Mouse (Mus musculus) neural tube, embryonic 11.5 days (tissue): ENCODE results near the gene Ap1s2. TPM values are rescaled to one million over a fixed set of nuclear protein-coding genes. Genes with fewer than 3 reads are reported as not detected.

Experiments
- ATAC-seq: fragments of 200-750 bp; cut with Nextera tagmentation; 2 replicates; pipeline ENCODE4 v1.8.0; 2017; ENCODE audit warnings: moderate number of reproducible peaks, mild to moderate bottlenecking, moderate TSS enrichment, moderate library complexity; ENCODE audit not compliant: insufficient read depth, low FRiP score, low TSS enrichment
- DNase-seq: peaks from one replicate; pipeline ENCODE4 v3.0.0-alpha.2; 2015; ENCODE audit warnings: low spot score
- H3K27ac ChIP-seq: fragments of 300-500 bp; sonication (generic); 2 replicates; pipeline ENCODE4 v1.5.1; 2014; ENCODE audit warnings: low read depth, mild to moderate bottlenecking, low read length
- H3K27me3 ChIP-seq: fragments of 300-500 bp; sonication (generic); 2 replicates; pipeline ENCODE4 v1.6.1; 2014; ENCODE audit warnings: mild to moderate bottlenecking, low read length, mixed read lengths; ENCODE audit not compliant: control insufficient read depth, insufficient read depth
- H3K36me3 ChIP-seq: fragments of 300-500 bp; sonication (generic); 2 replicates; pipeline ENCODE4 v1.6.1; 2014; ENCODE audit warnings: mild to moderate bottlenecking, low read length, moderate library complexity, mixed read lengths; ENCODE audit not compliant: control insufficient read depth, insufficient read depth
- H3K4me1 ChIP-seq: fragments of 300-500 bp; sonication (generic); 2 replicates; pipeline ENCODE4 v1.6.1; 2014; ENCODE audit warnings: low read length, mixed read lengths; ENCODE audit not compliant: control insufficient read depth, insufficient read depth
- H3K4me2 ChIP-seq: fragments of 300-500 bp; sonication (generic); 2 replicates; pipeline ENCODE4 v1.6.1; 2014; ENCODE audit warnings: low read depth, mild to moderate bottlenecking, moderate library complexity
- H3K4me3 ChIP-seq: fragments of 300-500 bp; sonication (generic); 2 replicates; pipeline ENCODE4 v1.5.1; 2014; ENCODE audit warnings: low read depth, low read length
- H3K9ac ChIP-seq: fragments of 300-500 bp; sonication (generic); 2 replicates; pipeline ENCODE4 v1.6.1; 2014; ENCODE audit warnings: mild to moderate bottlenecking, low read length
- H3K9me3 ChIP-seq: fragments of 300-500 bp; sonication (generic); 2 replicates; pipeline ENCODE4 v1.6.1; 2016; ENCODE audit warnings: low read length; ENCODE audit not compliant: control insufficient read depth
- WGBS: fragments of 180-500 bp; shearing (Covaris S2); extraction: QIAGEN DNeasy Blood & Tissue Kit; methylation state at CpG from one replicate; pipeline ENCODE4 v1.1.7; 2014; 5-methylcytosine and 5-hydroxymethylcytosine counted together
- polyA plus RNA-seq: library from polyadenylated mRNA; unstranded; fragments of >200 nt; fragmentation: Nextera tagmentation; extraction: Ambion mirVana; gene quantifications from 2 replicates; pipeline ENCODE4 v1.2.1, GENCODE M21; 2014

Gene Ap1s2
- polyA plus RNA-seq, 1 experiment from 2014 or later = 46.3 TPM

DNA sequence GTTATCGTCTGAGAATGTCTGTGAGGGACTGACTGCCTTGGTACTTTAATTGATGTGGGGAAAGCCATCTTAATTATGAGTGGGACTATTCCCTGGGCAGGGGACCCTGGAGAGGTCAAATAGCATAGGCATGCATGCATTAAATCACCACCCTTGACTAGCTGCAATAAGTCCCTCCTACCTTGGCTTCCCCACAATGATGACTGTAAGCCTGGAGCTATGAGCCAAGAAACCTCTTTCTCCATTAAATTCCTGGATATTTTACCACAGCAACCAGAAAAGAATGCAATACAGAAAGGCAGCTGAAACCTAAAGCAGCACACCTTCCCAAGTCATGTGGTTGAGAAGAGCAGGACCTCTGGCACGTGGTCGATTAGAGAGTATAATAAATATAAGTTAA lies 35.6 kb downstream of the Ap1s2 start:
- Histone ChIP-seq H3K4me1 (no peaks in the 10 kb centered on the region), H3K27me3 (no peaks in the 10 kb centered on the region), H3K4me3 (no peak overlapping the region), H3K9me3 (no peaks in the 10 kb centered on the region), H3K36me3 (no peaks in the 10 kb centered on the region), H3K9ac (no peak overlapping the region), H3K4me2 (no peak overlapping the region), H3K27ac (no peak overlapping the region)
- 91% methylated on average over 3 of the region's 3 CpGs for WGBS
- DNase-seq (no peak), ATAC-seq (no peak)

DNA sequence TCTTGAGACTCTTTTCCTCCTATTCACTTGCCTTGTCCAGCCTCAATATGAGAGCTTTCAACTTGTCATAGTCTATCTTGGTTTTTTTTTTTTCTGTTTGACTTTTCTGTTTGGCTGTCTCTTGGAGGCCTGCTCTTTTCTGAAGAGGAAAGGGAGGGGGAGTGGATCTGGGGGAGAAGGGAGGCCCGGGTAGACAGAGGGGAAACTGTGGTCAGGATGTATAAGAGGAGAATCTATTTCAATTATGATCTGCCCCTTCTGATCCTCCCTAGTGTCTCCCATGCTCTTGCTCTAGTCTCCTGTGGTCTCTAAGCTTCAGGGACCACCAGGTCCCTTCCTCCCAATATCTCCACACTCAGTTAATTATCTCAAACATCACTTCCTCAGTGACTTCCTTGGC lies 42.8 kb downstream of the Ap1s2 start:
- Histone ChIP-seq H3K4me1 (no peaks in the 10 kb centered on the region), H3K9ac (no peak overlapping the region), H3K27ac (no peak overlapping the region), H3K36me3 (no peaks in the 10 kb centered on the region), H3K4me3 (no peak overlapping the region), H3K4me2 (no peak overlapping the region), H3K9me3 (no peaks in the 10 kb centered on the region), H3K27me3 (no peaks in the 10 kb centered on the region)
- ATAC-seq = no peak
- 89% methylated on average over 1 of the region's 1 CpGs for WGBS
- DNase-seq = no peak

DNA sequence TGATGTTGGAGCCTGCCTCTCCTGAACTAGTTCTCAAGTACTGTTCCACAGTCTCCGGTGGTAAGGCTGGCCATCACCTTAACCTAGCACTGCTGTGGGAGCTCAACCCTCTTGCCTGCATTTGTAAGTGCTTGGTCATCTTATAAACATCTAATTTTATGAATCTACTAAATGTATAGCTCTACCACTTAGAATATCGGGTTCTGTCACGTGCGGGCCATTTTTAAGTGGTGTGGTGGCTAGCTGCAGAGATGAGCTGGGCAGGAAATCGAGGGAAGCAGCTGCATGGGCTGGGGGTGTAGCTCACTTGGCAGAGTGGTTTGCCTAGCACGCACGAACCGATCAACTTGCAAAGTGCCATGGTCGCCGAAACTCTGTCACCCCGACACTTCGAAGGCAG lies 48.6 kb downstream of the Ap1s2 start:
- Histone ChIP-seq H3K27me3 (no peaks in the 10 kb centered on the region), H3K9me3 (no peaks in the 10 kb centered on the region), H3K4me1 (no peaks in the 10 kb centered on the region), H3K4me2 (peak overlapping the region; percentile 49), H3K27ac (peak overlapping the region; percentile 79; the same call in 1 of the 2 replicates), H3K36me3 (no peaks in the 10 kb centered on the region), H3K4me3 (peak overlapping the region; percentile 53), H3K9ac (peak overlapping the region; percentile 69)
- WGBS = 36% methylated on average over 12 of the region's 12 CpGs
- ATAC-seq = peak; percentile 1; the same call in 1 of the 2 replicates
- no peak for DNase-seq

DNA sequence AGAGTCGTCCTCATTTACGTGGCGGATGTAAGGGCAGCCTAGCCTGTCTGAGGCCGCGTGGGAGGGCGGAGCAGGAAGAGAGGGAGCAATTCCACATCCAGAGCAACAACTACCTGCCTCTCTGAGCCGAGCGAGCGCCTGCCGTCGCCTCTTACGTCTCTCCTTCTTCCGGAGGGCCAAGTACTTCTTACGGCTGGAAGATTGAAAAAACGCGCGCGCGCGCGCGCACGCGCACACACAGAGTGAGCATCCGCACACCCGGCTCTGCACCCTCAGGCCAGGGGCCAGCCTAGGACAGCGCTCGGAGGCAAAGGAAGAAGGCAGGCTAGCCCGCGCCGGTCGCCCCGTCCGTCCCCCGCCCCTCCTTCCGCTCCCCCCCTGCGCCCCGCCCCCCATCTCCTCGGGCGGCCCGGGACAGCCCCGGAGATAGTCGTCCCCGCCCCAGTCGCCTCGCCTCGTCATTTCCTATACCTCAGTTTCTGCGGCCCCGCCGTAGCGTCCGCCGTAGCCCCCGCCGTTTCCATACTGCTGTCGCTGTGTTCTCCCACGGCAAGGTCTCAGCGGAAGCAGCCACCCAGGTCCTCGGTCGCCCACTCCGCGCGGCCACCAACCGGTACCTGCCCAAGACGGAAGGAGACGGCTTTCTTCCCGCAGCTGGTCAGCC lies 49.1 kb downstream of the Ap1s2 start:
- Histone ChIP-seq H3K4me1 (no peaks in the 10 kb centered on the region), H3K9me3 (no peaks in the 10 kb centered on the region), H3K4me2 (peak overlapping the region; percentile 49), H3K9ac (peak overlapping the region; percentile 69), H3K27ac (peak overlapping the region; percentile 79), H3K27me3 (no peaks in the 10 kb centered on the region), H3K36me3 (no peaks in the 10 kb centered on the region), H3K4me3 (peak overlapping the region; percentile 53)
- 14% methylated on average over 34 of the region's 67 CpGs for WGBS
- DNase-seq = peak; percentile 77
- ATAC-seq = peak; percentile 95

DNA sequence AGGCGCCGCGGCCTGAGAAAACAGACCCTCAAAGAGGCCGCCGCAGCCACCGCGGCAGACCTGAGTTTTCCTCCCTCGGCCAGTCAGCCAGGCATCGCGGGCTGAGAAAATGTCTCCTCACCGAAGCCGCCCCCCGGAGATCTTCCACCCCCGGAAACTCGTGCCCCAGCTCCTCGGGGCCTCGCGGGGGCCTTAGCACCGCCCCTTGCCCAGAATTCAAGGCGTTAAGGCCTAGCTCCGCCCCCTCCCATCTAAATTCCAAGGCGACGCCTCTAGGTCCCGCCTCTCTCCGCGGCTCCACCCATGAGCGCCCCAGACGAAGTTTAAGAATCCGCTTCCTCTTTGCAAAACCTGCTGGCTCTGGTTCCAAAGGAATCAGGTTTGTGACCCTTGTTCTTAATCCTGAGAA lies 49.7 kb downstream of the Ap1s2 start, which contains the start of gene Zrsr2:
TSS of gene Zrsr2 (minus strand) at position 195 of the 409 bp plus-strand sequence.
- 6% methylated on average over 23 of the region's 29 CpGs for WGBS
- H3K27me3 ChIP-seq = no peaks in the 10 kb centered on the region
- peak; percentile 96 for ATAC-seq

DNA sequence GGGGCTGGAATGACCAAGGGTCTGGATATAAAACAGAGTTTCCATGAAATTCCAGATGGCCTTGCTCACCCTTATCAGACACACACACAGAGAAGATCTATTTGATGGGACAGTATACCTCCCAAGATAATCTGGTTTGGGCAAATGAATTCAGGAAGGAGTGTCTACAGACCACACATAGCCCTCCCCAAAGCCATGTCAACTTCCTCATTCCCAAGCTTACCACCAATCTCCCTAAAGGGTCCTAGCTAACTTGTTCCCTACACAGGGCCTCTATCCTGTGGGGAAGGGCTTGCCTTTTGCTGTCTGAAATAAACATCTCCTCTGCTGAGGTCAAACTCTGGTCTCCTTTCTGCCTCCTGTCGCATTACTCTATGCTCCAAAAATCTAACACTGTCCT lies 72.3 kb downstream of the Ap1s2 start:
- no peaks in the 10 kb centered on the region for H3K9me3 ChIP-seq
- no peak overlapping the region for H3K9ac ChIP-seq
- ATAC-seq = no peak
- no peaks in the 10 kb centered on the region for H3K36me3 ChIP-seq
- no peak overlapping the region for H3K4me3 ChIP-seq
- no peak overlapping the region for H3K27ac ChIP-seq
- 97% methylated on average over 1 of the region's 1 CpGs for WGBS
- H3K27me3 ChIP-seq = no peaks in the 10 kb centered on the region; the same call in 1 of the 2 replicates
- H3K4me1 ChIP-seq = no peaks in the 10 kb centered on the region
- no peak for DNase-seq
- no peak overlapping the region for H3K4me2 ChIP-seq

More for the DNA sequence above, 49.7 kb downstream of the Ap1s2 start, which contains the start of gene Zrsr2:
- Histone ChIP-seq H3K4me2 (peak within 1 kb of the TSS; percentile 49), H3K9ac (peak within 1 kb of the TSS; percentile 69), H3K9me3 (no peaks in the 10 kb centered on the region), H3K27ac (peak within 1 kb of the TSS; percentile 79), H3K36me3 (no peaks in the 10 kb centered on the region), H3K4me3 (peak within 1 kb of the TSS; percentile 53), H3K4me1 (no peaks in the 10 kb centered on the region)
- peak; percentile 91 for DNase-seq

DNA sequence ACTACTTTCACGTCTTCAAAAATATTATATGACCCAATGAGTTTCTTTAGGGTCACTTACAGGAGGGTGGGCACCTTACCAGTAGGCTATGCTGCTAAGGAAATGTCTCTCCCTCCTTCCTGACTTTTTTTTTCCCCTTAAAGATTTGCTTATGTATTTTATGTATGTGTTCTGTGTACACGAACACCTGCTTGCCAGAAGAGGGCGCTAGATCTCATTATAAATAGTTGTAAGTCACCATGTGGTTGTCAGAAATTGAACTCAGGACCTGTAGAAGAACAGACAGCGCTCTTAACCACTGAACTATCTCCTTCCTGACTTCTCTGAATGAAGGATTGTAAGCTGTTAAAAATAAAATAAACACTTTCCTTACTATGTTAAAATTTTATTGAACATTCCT lies 72.7 kb downstream of the Ap1s2 start:
- no peaks in the 10 kb centered on the region for H3K36me3 ChIP-seq
- H3K9ac ChIP-seq = no peak overlapping the region
- H3K4me1 ChIP-seq = no peaks in the 10 kb centered on the region
- DNase-seq (no peak), ATAC-seq (no peak)
- no peak overlapping the region for H3K27ac ChIP-seq
- no peaks in the 10 kb centered on the region; the same call in 1 of the 2 replicates for H3K27me3 ChIP-seq
- WGBS = 55% methylated on average over 4 of the region's 4 CpGs
- H3K4me3 ChIP-seq = no peak overlapping the region
- no peak overlapping the region for H3K4me2 ChIP-seq
- no peaks in the 10 kb centered on the region for H3K9me3 ChIP-seq

DNA sequence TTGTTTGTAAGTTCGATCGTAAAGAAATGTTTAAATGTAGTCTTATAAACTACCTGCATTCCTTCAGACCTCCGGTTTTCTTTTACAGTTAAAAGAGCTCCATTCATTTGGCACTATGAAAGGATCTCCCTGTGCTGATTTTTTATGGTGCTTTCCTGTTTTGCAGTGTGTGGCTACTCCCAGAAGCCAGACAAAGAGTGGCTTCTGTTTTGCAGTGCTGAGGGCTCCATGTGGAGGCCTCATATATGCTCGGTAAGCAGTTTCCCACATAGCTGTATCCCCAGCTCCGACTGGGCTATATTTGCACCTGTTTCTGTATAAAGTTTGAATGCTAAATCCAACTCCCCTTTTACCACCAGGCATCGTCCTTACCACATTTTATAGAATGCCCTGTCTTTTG lies 73.3 kb downstream of the Ap1s2 start:
- H3K9me3 ChIP-seq = no peaks in the 10 kb centered on the region
- H3K4me1 ChIP-seq = no peaks in the 10 kb centered on the region
- H3K36me3 ChIP-seq = no peaks in the 10 kb centered on the region
- no peak overlapping the region for H3K4me3 ChIP-seq
- no peaks in the 10 kb centered on the region; the same call in 1 of the 2 replicates for H3K27me3 ChIP-seq
- no peak overlapping the region for H3K27ac ChIP-seq
- ATAC-seq (no peak), DNase-seq (no peak)
- WGBS = 77% methylated on average over 6 of the region's 6 CpGs
- no peak overlapping the region for H3K9ac ChIP-seq
- H3K4me2 ChIP-seq = no peak overlapping the region
